Mouse (Mus musculus): ENCODE measurements at regions not wholly inside any gene's neighbourhood (a gene's known extent, or its start where the extent isn't known, plus 50 kb on each side); places are given as distances from the start of the nearest gene placed in this dataset.
A peak's percentile ranks its signal among the peaks of the same experiment; 100 is the strongest.

GRCm38 (mm10) chr17:75894934-75895333, 343.2 kb upstream of the Fam98a start:
- no peak for DNase-seq (ENCODE audit: low spot score in 2 of 2)

DNA sequence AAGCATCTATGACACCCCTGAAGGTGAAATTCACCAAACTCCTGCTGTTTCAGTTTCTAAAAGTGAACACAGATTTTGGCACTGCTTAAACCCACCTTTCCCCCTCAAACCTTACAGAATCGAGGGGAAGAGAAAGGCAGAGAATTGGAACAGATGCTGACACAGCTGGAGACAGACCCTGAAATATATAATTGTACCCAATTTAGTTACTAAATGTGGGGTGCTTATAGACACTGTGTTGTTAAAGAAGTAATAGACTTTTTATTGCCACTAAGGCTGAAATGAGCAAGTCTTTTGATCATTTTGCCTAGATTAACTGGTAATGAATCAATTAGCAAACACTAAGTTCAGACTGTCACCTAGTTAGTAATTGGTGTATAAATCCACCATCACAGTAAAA, 341.8 kb upstream of the Fam98a start:
- no peak for DNase-seq (ENCODE audit: low spot score in 2 of 2)

GRCm38 (mm10) chr17:75892156-75892555, 340.4 kb upstream of the Fam98a start:
- DNase-seq (ENCODE audit: low spot score in 2 of 2): peak; percentile 9 to 29

DNA sequence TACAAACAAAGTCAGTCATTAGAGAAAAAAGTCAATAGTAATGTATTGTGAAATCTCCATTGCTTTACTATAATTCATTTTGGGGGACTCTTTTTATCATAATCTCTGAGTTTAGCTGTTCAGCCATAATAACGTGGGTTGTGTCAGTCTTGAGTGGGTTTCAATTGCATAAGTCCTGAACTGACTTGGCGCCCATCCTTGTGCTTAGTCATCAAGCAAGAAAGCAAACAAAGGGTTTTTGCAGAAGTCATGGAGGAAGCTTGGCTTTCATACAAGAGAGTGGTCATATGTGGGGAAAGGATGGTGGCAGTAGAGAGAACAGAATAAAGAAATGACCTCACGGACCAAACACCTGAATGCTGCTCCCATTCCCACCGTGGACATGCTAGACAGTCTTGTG, 339.8 kb upstream of the Fam98a start:
- DNase-seq (ENCODE audit: low spot score in 2 of 2): peak in 1 of 2 experiments; percentile 8

DNA sequence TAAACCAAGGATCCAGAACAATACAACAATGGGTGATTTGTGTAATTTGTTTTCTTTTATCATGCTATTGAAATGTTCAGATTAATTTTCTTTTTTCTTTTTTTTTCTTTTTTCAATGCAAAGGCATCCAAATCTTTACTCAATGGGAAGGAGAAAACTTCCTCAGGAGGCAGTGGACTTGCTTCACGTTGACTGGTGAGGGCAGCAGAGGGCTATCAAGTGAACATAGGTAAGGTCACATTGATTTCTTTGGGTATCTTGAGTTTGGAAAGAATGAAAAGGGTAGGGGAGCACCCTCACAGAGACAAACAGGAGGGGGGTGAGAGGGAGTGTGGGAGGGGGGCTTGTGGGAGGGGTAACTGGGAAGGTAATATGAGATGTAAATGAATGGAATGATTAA, 326.1 kb upstream of the Fam98a start:
- DNase-seq (ENCODE audit: low spot score in 2 of 2): no peak

- no peak for DNase-seq (ENCODE audit: low spot score in 2 of 2)
Measured at GRCm38 (mm10) chr17:75876895-75877294, 325.1 kb upstream of the Fam98a start.

- DNase-seq (ENCODE audit: low spot score in 2 of 2): no peak
Measured at GRCm38 (mm10) chr17:75874535-75874934, 322.8 kb upstream of the Fam98a start.

DNA sequence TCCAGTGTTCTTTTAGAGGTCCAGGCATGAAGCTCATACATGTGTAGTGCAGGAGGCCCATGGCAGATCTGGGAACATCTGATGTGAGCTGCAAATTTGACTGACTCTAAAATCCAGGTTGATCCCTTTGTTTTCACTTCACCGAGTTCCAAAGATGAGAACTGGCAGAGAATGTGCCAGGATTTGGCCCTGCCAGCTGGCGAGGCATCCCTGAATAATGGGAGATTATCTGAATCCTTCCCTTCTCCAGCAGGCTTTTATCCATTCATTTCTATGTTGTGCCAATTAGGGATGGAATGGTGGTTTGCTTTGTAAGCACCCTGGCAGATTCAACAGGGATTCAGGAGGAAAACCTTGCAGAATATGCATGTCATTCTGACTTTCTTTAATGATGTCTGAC, 318.7 kb upstream of the Fam98a start:
- DNase-seq (ENCODE audit: low spot score in 2 of 2): no peak

DNA sequence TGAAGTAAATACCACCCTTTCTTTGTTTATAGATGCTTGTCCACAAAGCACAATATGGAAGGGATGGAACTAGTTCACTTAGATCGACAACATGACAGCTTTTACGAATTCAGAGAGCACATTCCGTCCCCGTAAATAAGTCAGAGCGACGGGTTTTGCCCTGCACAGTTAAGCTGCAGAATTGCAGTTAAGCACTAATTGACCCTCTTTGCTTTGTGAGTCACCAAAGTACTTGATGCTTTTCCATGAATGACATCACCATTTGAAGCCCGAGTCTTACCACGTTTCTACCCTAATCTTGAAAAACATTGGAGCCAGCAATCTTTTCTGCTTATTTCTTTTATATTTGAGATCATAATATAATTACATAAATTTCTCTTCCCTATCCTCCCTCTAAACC, 305.3 kb upstream of the Fam98a start:
- DNase-seq (ENCODE audit: low spot score in 2 of 2): no peak

- no peak for DNase-seq (ENCODE audit: low spot score in 2 of 2)
Measured at GRCm38 (mm10) chr17:75815997-75816626, 264.4 kb upstream of the Fam98a start.

GRCm38 (mm10) chr17:75812163-75812562, 260.4 kb upstream of the Fam98a start:
- no peak for DNase-seq (ENCODE audit: low spot score in 2 of 2)

- no peak for DNase-seq (ENCODE audit: low spot score in 2 of 2)
Measured at GRCm38 (mm10) chr17:75808524-75809326, 257.0 kb upstream of the Fam98a start.

DNA sequence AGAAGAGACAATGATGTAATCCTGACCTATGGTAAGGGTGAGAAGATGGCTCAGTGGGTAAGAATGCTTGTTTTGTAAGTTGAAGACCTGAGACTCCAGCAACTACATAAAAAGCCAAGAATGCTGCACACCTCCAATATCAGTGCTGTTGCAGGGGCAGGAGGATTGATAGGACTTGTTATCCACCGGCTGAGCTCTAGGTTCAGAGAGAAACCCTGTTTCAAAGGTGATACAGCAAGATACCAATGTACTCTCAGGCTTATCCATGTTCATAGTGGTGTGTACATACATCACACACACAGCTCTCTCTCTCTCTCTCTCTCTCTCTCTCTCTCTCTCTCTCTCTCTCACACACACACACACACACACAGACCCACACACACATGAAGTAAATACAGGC, 256.3 kb upstream of the Fam98a start:
- no peak for DNase-seq (ENCODE audit: low spot score in 2 of 2)

DNA sequence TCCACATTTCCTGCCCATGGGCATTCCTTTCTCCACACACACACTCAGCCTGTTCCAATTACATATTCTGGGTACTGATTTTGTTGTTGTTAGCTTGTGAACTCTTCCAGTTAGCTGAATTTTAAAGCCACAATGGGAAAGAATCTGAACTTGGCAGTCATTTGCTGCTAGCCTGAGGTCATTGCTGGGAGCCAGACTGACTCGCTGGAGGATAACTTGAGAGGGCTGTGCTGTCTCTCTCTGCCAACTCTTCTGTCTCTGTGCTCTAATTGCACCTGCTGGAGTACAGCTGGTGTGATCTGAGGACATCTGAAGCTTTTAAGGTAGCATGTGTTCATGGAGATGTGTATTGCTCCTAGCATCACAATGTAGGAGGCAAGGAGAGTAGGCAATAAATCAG, 252.6 kb upstream of the Fam98a start:
- peak in 1 of 2 experiments; percentile 0 for DNase-seq (ENCODE audit: low spot score in 2 of 2)

DNA sequence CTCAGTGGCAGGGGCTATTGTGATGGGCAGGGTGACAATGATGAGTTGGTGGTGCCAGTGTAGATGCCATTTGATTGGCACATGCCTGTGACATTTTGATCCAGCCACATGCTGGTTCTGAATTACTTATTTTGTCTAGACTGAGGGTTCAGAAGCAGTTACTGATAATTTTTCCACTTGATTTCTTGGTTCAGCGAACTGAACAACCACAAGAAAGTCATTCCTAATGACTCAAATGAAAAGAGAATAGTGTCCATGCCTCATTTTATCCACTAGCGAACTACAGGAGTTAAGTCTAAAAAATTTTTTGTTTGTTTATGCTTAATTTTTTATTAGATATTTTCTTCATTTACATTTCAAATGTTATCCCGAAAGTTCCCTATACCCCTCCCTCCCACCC, 244.6 kb upstream of the Fam98a start:
- no peak for DNase-seq (ENCODE audit: low spot score in 2 of 2)

DNA sequence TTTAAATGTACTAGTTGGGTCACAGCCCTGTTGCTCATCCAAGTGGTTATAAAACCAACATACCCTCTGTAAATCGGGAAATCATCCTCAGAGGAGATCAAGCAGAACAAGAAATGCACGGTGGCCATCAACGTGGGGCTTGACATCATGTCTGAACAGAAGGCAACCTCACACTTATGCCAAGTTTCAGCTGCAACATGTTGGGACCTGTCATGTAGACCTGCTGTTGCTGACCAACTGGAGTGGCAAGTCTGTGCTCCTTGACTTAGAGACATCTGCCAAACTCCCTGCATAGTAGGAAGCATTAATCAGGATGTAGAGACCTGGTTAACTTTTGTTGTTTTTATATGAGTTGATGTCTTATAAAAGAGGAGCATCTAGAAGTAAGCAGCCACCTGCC, 244.0 kb upstream of the Fam98a start:
- DNase-seq (ENCODE audit: low spot score in 2 of 2): peak; percentile 7 to 15

DNA sequence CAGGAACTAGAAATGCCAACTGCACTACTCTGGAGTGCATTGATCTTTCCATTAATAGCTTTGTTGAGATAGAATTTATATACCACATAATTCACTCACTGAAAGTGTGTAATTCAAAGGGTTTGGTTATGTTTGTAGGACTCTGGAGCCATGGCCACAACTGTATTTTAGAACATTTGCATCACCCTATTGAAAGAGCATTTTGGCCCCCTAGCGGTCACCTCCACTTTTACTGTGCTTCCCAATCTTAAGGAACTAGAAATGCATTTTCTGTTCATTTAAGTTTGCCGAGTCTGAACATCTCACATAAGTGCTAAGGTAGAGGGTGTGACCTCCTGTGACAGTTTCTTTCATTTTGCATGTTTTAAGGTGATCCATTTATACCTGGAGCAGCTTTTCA, 228.0 kb upstream of the Fam98a start:
- DNase-seq (ENCODE audit: low spot score in 2 of 2): no peak

DNA sequence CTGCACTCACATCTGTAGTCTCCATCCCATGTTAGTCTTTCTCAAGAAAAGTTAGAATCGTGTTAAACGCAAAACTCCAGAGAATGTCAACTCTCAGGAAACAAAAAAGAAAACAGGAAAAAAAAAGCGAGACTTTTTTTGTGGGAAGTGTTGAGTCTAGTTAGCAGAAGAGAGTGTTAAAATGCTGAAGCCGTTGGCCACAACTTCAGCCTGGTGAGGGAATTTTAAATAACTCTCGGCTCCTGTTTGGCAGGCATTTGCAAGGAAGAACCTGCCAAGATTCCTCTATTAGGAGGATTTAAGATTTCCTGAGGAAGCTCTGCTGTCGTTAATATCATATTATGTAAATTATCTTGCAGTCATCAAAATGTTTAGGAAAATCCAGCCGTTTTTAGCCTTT, 224.9 kb upstream of the Fam98a start:
- DNase-seq (ENCODE audit: low spot score in 2 of 2): no peak

DNA sequence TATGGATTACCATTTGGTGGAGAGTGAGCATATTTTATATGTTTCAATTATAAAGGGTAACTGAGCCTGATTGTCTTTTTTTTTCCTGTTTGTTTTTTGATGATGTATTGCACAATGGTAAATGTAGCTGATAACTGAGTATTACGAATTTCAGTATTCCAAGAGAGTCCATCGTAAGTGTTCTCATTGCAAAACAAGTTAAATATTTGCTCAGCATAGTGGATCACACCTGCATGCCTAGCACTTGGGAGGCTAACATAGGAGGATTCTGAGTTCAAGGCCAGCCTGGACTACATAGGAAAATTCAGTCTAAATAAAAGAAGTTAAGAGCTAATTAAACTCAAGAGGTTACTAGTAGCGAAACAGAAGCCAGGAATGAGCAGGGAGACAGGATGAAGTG, 223.8 kb upstream of the Fam98a start:
- DNase-seq (ENCODE audit: low spot score in 2 of 2): no peak

GRCm38 (mm10) chr17:75772861-75773260, 221.1 kb upstream of the Fam98a start:
- DNase-seq (ENCODE audit: low spot score in 2 of 2): no peak

GRCm38 (mm10) chr17:75768654-75769053, 216.9 kb upstream of the Fam98a start:
- DNase-seq (ENCODE audit: low spot score in 2 of 2): no peak

GRCm38 (mm10) chr17:75763391-75763790, 211.6 kb upstream of the Fam98a start:
- DNase-seq (ENCODE audit: low spot score in 2 of 2): no peak

DNA sequence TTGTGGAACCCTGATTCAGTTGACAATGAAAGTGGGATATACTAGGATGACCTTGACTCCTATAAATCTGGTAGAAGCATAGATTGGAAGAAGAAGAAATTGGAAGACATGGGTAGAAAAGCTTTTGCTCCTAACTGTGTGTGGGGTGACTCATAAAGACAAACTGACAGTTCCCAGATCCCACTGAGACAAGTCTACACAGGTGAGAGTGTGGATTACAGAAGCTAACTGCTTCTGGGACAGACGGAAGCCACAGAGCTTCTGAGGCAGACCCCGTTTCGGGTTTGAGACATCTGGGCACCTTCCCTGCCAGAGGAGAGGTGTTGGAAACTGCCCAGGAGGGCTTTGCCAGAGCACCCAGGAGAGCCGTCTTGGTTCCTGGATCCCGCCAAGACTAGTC, 204.7 kb upstream of the Fam98a start:
- peak in 1 of 2 experiments; percentile 4 for DNase-seq (ENCODE audit: low spot score in 2 of 2)

All from urinary bladder, adult 18-20 months (tissue).